Mouse (Mus musculus) lung, embryonic 14.5 days (tissue): ENCODE measurements around the gene Arhgef5. TPM values are rescaled to one million over a fixed set of nuclear protein-coding genes. Genes with fewer than 3 reads are reported as not detected.

ENCODE experiments used
- ATAC-seq: fragments of 200-750 bp; cut with Nextera tagmentation; 2 replicates; pipeline ENCODE4 v1.8.0; 2017; ENCODE audit warnings: mild to moderate bottlenecking, moderate TSS enrichment, moderate library complexity; ENCODE audit not compliant: insufficient read depth
- DNase-seq: peaks from one replicate; pipeline ENCODE4 v3.0.0-alpha.2; 2015
- H3K27ac ChIP-seq: fragments of 300-500 bp; sonication (generic); 2 replicates; pipeline ENCODE4 v1.5.1; 2014; ENCODE audit warnings: low read depth, mild to moderate bottlenecking, moderate library complexity
- H3K27me3 ChIP-seq: fragments of 300-500 bp; sonication (generic); 2 replicates; pipeline ENCODE4 v1.6.1; 2014; ENCODE audit warnings: low read length, control low read depth; ENCODE audit not compliant: insufficient read depth
- H3K36me3 ChIP-seq: fragments of 300-500 bp; sonication (generic); 2 replicates; pipeline ENCODE4 v1.6.1; 2014; ENCODE audit warnings: control low read depth; ENCODE audit not compliant: insufficient read depth
- H3K4me1 ChIP-seq: fragments of 300-500 bp; sonication (generic); 2 replicates; pipeline ENCODE4 v1.6.1; 2014; ENCODE audit warnings: antibody characterized with exemption, control low read depth; ENCODE audit not compliant: insufficient read depth
- H3K4me2 ChIP-seq: fragments of 300-500 bp; sonication (generic); 2 replicates; pipeline ENCODE4 v1.6.1; 2014; ENCODE audit warnings: mild to moderate bottlenecking
- H3K4me3 ChIP-seq: fragments of 300-500 bp; sonication (generic); 2 replicates; pipeline ENCODE4 v1.5.1; 2014; ENCODE audit warnings: low read depth, low read length
- H3K9ac ChIP-seq: fragments of 300-500 bp; sonication (generic); 2 replicates; pipeline ENCODE4 v1.6.1; 2014
- H3K9me3 ChIP-seq: fragments of 300-500 bp; sonication (generic); 2 replicates; pipeline ENCODE4 v1.6.1; 2016; ENCODE audit warnings: low read depth, low read length, control low read depth
- CTCF ChIP-seq: IDR thresholded peaks from 2 replicates; pipeline ENCODE4 v1.5.1; 2016; ENCODE audit warnings: antibody characterized with exemption, low read depth
- WGBS: fragments of 180-500 bp; shearing (Covaris S2); extraction: QIAGEN DNeasy Blood & Tissue Kit; methylation state at CpG from one replicate; pipeline ENCODE4 v1.1.7; 2014; 5-methylcytosine and 5-hydroxymethylcytosine counted together
- polyA plus RNA-seq: library from polyadenylated mRNA; unstranded; fragments of >200 nt; fragmentation: Nextera tagmentation; extraction: Ambion mirVana; gene quantifications from 2 replicates; pipeline ENCODE4 v1.2.1, GENCODE M21; 2014

Arhgef5 gene
- polyA plus RNA-seq, 1 experiment from 2014 or later, result 21.2 TPM

DNA sequence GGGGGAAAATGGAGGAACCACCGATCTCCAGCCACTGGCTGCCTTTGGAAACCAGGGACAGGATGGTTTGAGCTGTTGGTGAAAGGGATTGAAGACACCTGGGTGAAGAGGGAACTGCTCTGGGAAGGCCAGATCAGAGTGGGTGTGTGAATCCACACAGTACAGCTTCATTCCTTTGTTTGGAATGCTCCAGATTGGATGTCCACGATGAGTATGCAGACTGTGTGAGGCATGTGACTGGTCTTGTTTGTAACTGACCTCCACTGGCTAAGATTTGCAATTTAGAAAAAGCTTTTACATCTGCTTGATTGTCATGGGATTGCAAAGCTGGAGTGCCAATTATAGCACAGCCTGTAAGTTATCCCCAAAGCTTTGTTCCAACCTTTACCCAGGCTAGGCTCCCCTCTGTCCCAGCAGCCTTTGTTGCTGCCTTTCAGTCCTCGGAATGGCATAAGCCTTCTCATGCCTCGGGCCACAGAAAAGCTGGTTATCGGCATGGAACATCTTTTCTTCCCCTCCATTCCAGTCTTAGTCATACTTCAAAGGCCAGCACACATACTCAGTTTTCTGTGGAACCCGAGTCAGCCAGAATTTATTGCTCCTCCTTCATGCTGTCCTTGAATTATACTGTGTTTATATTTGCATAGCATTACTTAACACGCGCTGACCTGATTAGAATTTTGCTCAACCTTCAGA lies 47.7 kb downstream of the Arhgef5 start:
- Histone ChIP-seq H3K9ac (no peak overlapping the region), H3K27ac (no peak overlapping the region), H3K4me1 (no peaks in the 10 kb centered on the region), H3K4me2 (no peak overlapping the region), H3K9me3 (no peaks in the 10 kb centered on the region), H3K27me3 (no peaks in the 10 kb centered on the region), H3K36me3 (no peaks in the 10 kb centered on the region), H3K4me3 (no peak overlapping the region)
- ATAC-seq, result no peak; the same call in 1 of the 2 replicates
- TF ChIP-seq CTCF, result no peak
- peak; percentile 15 for DNase-seq
- WGBS, result 54% methylated on average over 8 of the region's 8 CpGs

DNA sequence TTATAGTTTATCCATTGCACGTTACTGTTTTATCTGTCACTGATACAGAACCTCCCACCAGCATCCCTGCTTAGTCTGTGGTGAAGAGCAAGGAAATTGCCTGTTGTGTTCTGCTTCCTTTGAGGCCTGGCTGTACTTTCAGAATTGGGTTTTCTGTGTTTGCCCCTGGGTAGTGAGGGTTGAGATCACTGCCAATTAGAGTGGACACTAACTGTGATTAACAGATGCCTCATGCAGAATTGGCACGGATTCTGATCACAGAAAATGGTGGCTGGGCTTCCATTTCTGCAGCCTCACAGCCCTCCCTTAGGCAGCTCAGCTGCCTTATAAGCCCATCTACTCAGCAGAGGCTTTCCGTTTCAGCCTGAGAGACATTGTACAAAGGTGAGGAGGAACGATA lies 68.1 kb downstream of the Arhgef5 start:
- DNase-seq, result peak; percentile 50
- Histone ChIP-seq H3K9ac (no peak overlapping the region), H3K27ac (peak overlapping the region; percentile 65; the same call in 1 of the 2 replicates), H3K36me3 (no peaks in the 10 kb centered on the region), H3K9me3 (no peaks in the 10 kb centered on the region), H3K27me3 (no peaks in the 10 kb centered on the region), H3K4me3 (no peak overlapping the region), H3K4me1 (peaks cover 5% of the 10 kb centered on the region; the same call in 1 of the 2 replicates), H3K4me2 (no peak overlapping the region)
- no peak for TF ChIP-seq CTCF
- WGBS, result 51% methylated on average over 4 of the region's 4 CpGs
- no peak for ATAC-seq

DNA sequence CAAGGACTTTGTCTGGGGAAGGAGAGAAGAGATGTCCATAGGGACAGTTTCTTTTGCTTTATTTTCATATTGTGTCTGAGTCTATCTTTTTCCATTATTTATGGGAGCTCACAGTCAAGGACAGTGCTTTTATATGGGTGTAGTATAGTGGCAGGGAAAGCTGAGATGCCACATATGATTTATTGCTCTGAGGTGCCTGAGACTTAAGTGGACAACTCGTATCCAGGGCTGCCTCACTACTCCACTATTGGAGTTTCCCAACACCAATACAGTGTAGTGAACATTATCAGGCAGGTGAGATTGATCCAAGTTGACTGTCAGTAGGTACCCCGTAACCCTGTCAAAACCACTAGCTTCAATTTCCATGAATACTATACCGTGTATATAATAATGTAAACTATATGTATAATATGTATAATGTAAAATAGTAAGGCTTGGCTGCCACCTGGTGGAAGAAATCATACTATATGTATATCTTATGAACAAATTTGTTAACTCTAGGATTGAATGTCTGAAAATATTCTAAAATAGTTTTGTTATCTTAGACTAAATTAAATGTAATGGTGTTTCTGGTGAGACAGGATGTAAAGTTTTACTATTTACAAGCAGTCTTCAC lies 70.3 kb downstream of the Arhgef5 start:
- DNase-seq, result peak; percentile 92
- Histone ChIP-seq H3K4me3 (no peak overlapping the region), H3K4me2 (no peak overlapping the region), H3K9ac (no peak overlapping the region), H3K9me3 (no peaks in the 10 kb centered on the region), H3K36me3 (no peaks in the 10 kb centered on the region), H3K4me1 (peaks cover 5% of the 10 kb centered on the region; the same call in 1 of the 2 replicates), H3K27ac (no peak overlapping the region), H3K27me3 (no peaks in the 10 kb centered on the region)
- 49% methylated on average over 3 of the region's 3 CpGs for WGBS
- ATAC-seq, result peak; percentile 48
- peak; percentile 36; the same call in 1 of the 2 replicates for TF ChIP-seq CTCF

DNA sequence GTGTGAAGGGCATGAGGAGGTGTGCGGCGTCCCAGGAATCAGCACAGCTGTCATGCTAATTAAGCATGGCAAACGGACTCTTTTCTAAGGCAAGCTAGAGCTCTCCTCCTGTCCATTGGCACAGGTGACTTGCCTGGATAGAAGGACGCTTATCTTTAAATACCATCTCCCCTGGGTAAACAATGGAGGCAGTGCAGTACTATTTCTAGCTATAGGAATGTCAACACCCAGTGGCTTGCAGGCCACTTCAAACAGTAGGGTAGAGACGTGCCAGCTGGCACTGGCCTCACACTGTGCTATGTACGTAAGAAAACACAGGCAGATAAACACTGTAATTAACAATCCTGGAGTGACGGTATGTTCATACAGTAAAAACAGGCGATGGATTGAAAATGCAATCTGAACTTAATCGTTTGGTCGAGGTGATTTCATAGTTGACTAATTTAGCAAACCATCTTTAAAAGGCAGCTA lies 72.1 kb downstream of the Arhgef5 start:
- ATAC-seq (peak; percentile 94), DNase-seq (peak; percentile 69)
- Histone ChIP-seq H3K4me1 (peaks cover 5% of the 10 kb centered on the region; the same call in 1 of the 2 replicates), H3K27me3 (no peaks in the 10 kb centered on the region), H3K9ac (no peak overlapping the region), H3K4me2 (no peak overlapping the region), H3K27ac (no peak overlapping the region), H3K36me3 (no peaks in the 10 kb centered on the region), H3K4me3 (no peak overlapping the region), H3K9me3 (no peaks in the 10 kb centered on the region)
- 13% methylated on average over 10 of the region's 10 CpGs for WGBS
- TF ChIP-seq CTCF, result no peak

DNA sequence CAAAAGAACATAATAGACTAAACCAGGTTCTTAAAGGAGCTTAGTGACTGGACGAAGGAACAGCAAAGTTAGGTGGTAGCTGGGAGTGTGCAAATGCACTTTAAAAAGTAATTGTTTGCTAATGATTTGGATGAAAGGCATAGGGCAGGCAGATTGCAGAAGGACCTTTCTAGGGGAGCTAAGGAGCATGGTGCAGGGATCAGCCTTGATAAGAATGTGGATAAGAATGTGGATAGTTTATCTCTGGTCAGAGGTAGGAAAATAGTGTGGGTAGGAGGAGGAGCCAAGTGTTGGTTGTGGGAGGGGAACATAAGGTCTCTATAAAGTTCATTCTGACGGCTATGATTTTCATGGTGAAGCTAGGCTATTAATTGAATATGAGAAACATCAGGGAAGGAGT lies 73.4 kb downstream of the Arhgef5 start:
- Histone ChIP-seq H3K4me2 (no peak overlapping the region), H3K27me3 (no peaks in the 10 kb centered on the region), H3K36me3 (no peaks in the 10 kb centered on the region), H3K4me1 (peaks cover 5% of the 10 kb centered on the region; the same call in 1 of the 2 replicates), H3K4me3 (no peak overlapping the region), H3K27ac (no peak overlapping the region), H3K9me3 (no peaks in the 10 kb centered on the region), H3K9ac (no peak overlapping the region)
- DNase-seq (no peak), ATAC-seq (no peak)
- WGBS, result 41% methylated on average over 2 of the region's 2 CpGs
- no peak for TF ChIP-seq CTCF

Other genes starting within 250 kb of the Arhgef5 start
- not detected in 2 replicates for gene Olfr441, start 159.2 kb upstream of the Arhgef5 start, polyA plus RNA-seq
- not detected in 2 replicates for gene Olfr237-ps1, start 119.0 kb upstream of the Arhgef5 start, polyA plus RNA-seq
- gene Olfr437, start 102.3 kb upstream of the Arhgef5 start, polyA plus RNA-seq, result not detected in 2 replicates
- gene Olfr13, start 93.4 kb upstream of the Arhgef5 start, polyA plus RNA-seq, result not detected in 2 replicates
- not detected in 2 replicates for gene Olfr435, start 68.4 kb upstream of the Arhgef5 start, polyA plus RNA-seq
- gene Olfr434, start 52.6 kb upstream of the Arhgef5 start, polyA plus RNA-seq, result not detected in 2 replicates
- not detected in 2 replicates for gene Olfr47, start 34.1 kb upstream of the Arhgef5 start, polyA plus RNA-seq
- gene Nobox, start 44.0 kb downstream of the Arhgef5 start, polyA plus RNA-seq, result 0.29 and 0.45 TPM in 2 replicates